Mouse (Mus musculus) left cerebral cortex, postnatal 4 days (tissue): ENCODE results near the gene Chst1. TPM values are rescaled to one million over a fixed set of nuclear protein-coding genes. Genes with fewer than 3 reads are reported as not detected.

Experiments used
- DNase-seq: peaks from one replicate; pipeline ENCODE4 v3.0.0-alpha.2; 2022
- intact Hi-C: fragments of 180-260 bp; cut with DNase I; formaldehyde crosslinking; loops from one replicate; pipeline ENCODE4 v1.15.1; 2025
- total RNA-seq, 2 experiments: library from RNA; stranded (reverse); gene quantifications; 2 replicates each; pipeline ENCODE4 v1.2.3; 2021

Gene Chst1
- total RNA-seq, result 10 to 100 TPM; 68.4 to 80.7 TPM

- intact Hi-C loops, result loop anchor here (5.0 to 10.0 kb wide), 2 partner anchors 105 to 112 kb away; no protein-coding TSS in a partner anchor
- DNase-seq, result peak; percentile 38
These were observed at the start of gene Chst1 for GRCm38 (mm10) chr2:92599487-92600347. Gene Chst1, plus strand, starts transcription at chr2:92599707.

GRCm38 (mm10) chr2:92550051-92550450, 49.5 kb upstream of the Chst1 start:
- intact Hi-C loops, result no loop called here
- DNase-seq, result no peak

GRCm38 (mm10) chr2:92554536-92554935, 45.0 kb upstream of the Chst1 start:
- intact Hi-C loops, result no loop called here
- no peak for DNase-seq

- intact Hi-C loops, result no loop called here
- no peak for DNase-seq
These were observed 36.6 kb upstream of the Chst1 start for GRCm38 (mm10) chr2:92562930-92563329.

GRCm38 (mm10) chr2:92570623-92571022, 28.9 kb upstream of the Chst1 start:
- intact Hi-C loops, result no loop called here
- no peak for DNase-seq

GRCm38 (mm10) chr2:92577824-92578223, 21.7 kb upstream of the Chst1 start:
- intact Hi-C loops, result no loop called here
- DNase-seq, result no peak

GRCm38 (mm10) chr2:92581302-92581701, 18.2 kb upstream of the Chst1 start:
- intact Hi-C loops, result no loop called here
- DNase-seq, result no peak

GRCm38 (mm10) chr2:92582596-92582995, 16.9 kb upstream of the Chst1 start:
- DNase-seq, result no peak
- intact Hi-C loops, result no loop called here

GRCm38 (mm10) chr2:92587806-92588205, 11.7 kb upstream of the Chst1 start:
- intact Hi-C loops, result no loop called here
- no peak for DNase-seq

- intact Hi-C loops, result no loop called here
- no peak for DNase-seq
These were observed 4.4 kb upstream of the Chst1 start for GRCm38 (mm10) chr2:92594929-92595730.

GRCm38 (mm10) chr2:92597291-92597690, 2.2 kb upstream of the Chst1 start:
- intact Hi-C loops, result no loop called here
- peak; percentile 45 for DNase-seq

GRCm38 (mm10) chr2:92598941-92599486, 493 bp upstream of the Chst1 start:
- intact Hi-C loops, result no loop called here
- no peak for DNase-seq

- peak; percentile 21 for DNase-seq
- intact Hi-C loops, result loop anchor here (5.0 to 10.0 kb wide), 2 partner anchors 104 to 113 kb away; no protein-coding TSS in a partner anchor
These were observed 802 bp downstream of the Chst1 start for GRCm38 (mm10) chr2:92600348-92600670.

GRCm38 (mm10) chr2:92601246-92601645, 1.7 kb downstream of the Chst1 start:
- no peak for DNase-seq

GRCm38 (mm10) chr2:92602073-92602472, 2.6 kb downstream of the Chst1 start:
- intact Hi-C loops, result loop anchor here (5.0 to 10.0 kb wide), 2 partner anchors 103 to 115 kb away; no protein-coding TSS in a partner anchor
- DNase-seq, result no peak

More at GRCm38 (mm10) chr2:92601246-92601645, 1.7 kb downstream of the Chst1 start:
- intact Hi-C loops, result loop anchor here (5.0 to 10.0 kb wide), 2 partner anchors 104 to 114 kb away; no protein-coding TSS in a partner anchor

GRCm38 (mm10) chr2:92603591-92603990, 4.1 kb downstream of the Chst1 start:
- DNase-seq, result no peak
- intact Hi-C loops, result loop anchor here (5.0 to 10.0 kb wide), 2 partner anchors 101 to 116 kb away; no protein-coding TSS in a partner anchor

- intact Hi-C loops, result loop anchor here (5.0 to 10.0 kb wide), 2 partner anchors 100 to 117 kb away; no protein-coding TSS in a partner anchor
- DNase-seq, result no peak
These were observed 5.1 kb downstream of the Chst1 start for GRCm38 (mm10) chr2:92604565-92604964.

GRCm38 (mm10) chr2:92605995-92606394, 6.5 kb downstream of the Chst1 start:
- no peak for DNase-seq
- intact Hi-C loops, result loop anchor here (10.0 kb wide), 1 partner anchor 99 kb away; no protein-coding TSS in a partner anchor

- intact Hi-C loops, result loop anchor here (10.0 kb wide), 1 partner anchor 98 kb away; no protein-coding TSS in a partner anchor
- DNase-seq, result no peak
These were observed 7.6 kb downstream of the Chst1 start for GRCm38 (mm10) chr2:92607153-92607552.

GRCm38 (mm10) chr2:92607592-92607991, 8.1 kb downstream of the Chst1 start:
- DNase-seq, result no peak
- intact Hi-C loops, result loop anchor here (10.0 kb wide), 1 partner anchor 97 kb away; no protein-coding TSS in a partner anchor
